Mouse (Mus musculus): ENCODE measurements around the gene Zfp57. TPM values are rescaled to one million over a fixed set of nuclear protein-coding genes. Genes with fewer than 3 reads are reported as not detected.
A peak's percentile ranks its signal among the peaks of the same experiment; 100 is the strongest.
"Not testable (repeated sequence)": the region's sequence is repeated elsewhere in the genome, so short reads cannot be mapped to it uniquely, and the experiment has no call there.

Gene Zfp57
- 1 to 10 TPM; 2.5 to 3.5 TPM for total RNA-seq (2021)
- long read RNA-seq, experiment 1, partial matches to known transcripts = 1 of 2 reads
- long read RNA-seq, experiment 1, other reads (novel, unspliced or antisense) = 0 of 2 reads
- long read RNA-seq, experiment 2 = 0 reads

DNA sequence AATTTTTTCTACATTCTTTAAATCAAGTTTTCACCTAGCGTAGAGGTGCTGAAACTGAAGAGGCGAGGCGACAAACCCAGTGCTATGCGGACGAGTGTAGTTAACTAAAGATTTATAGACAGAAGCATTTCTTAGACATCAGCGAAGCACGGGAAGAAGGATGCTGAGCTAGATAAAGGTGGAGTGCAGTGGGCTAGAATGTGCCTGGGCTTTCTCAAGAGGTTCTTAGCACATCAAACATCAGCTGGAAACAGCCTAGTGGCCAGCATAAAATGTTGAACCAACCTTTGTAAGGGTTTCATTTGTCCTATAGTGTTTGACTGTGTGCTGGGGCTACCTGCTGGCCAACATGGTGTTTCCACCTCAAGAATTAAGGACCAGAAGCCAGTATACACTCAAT is at the start of gene Zfp57:
Gene Zfp57, plus strand, starts transcription at position 301 of the 400 bp plus-strand sequence.
- no peak for DNase-seq (ENCODE audit: low spot score in 2 of 2)

DNA sequence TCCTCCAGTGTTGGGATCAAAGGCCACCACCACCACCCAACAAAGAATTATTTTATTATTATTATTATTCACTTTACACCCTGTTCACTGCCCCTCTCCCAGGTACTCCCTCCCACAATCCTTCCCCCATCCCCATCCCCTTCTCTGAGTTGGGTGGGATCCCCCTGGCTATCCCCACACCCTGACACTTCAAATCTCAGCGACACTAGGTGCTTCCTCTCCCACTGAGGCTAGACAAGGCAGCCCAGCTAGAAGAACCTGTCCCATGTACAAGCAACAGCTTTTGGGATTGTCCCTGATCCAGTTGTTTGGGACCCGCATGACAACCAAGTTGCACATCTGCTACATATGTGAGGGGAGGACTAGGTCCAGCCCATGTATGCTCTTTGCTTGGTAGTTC is 48.3 kb upstream of the Zfp57 start:
- DNase-seq (ENCODE audit: low spot score in 2 of 2) = no peak

DNA sequence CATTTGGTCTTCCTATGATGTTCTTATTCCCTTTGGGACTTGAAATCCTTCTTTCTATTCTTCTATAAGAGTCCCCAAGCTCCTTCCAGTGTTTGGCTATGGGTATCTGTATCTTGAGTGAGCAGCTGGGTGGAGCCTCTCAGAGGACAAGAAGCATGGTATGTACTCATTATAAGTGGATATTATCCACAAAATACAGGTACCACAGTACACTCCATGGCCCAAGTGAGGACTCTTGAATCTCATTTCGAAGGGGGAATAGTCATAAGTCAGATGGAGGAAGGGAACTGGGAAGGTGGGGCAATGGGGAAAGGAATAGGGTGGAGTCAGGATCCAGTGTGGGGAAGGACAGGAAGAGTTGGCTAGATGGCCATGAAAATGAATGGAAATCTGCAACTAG is 47.9 kb upstream of the Zfp57 start:
- no peak for DNase-seq (ENCODE audit: low spot score in 2 of 2)

DNA sequence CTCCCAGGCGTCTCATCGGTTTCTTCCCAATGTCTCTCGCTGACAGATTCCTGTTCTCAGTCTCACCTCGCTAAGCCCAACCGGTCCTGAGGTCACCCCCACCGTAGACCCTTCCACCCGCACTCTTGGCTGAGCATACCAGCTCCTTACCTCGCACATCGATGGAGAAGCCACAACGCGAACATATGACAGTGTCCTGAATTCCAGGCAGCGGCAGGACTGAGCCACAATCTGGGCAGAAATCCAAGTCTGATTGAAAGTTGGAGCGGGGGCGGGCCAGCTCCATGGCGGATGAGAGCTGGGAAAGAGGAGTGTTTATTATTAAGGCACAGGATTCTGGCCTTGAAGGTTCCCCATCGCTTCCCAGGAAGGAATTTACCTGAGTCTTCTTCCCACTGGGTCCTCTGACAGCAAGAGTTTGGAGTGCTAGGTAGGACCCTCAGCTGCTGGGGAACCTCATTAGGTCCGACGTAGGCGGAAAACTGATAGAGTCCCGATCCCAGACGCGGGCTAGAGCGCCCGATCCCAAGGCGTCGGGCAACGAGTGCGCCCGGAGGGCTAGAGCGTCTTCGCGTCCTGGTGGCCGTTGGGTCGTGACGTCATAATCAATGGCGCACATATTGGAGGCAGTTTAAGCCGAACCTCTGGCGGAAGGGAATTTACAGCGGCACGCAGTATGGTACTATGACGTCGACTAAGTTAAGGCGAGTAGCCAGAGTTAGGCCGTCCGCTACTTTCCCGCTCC is 42.8 kb upstream of the Zfp57 start, which contains the start of the genes Znrd1 and Znrd1as:
Gene Znrd1, minus strand, starts transcription at position 561 of the 745 bp plus-strand sequence.
Gene Znrd1as, plus strand, starts transcription at position 594 of the 745 bp plus-strand sequence.
- DNase-seq (ENCODE audit: low spot score in 2 of 2) = peak; percentile 83 to 88

DNA sequence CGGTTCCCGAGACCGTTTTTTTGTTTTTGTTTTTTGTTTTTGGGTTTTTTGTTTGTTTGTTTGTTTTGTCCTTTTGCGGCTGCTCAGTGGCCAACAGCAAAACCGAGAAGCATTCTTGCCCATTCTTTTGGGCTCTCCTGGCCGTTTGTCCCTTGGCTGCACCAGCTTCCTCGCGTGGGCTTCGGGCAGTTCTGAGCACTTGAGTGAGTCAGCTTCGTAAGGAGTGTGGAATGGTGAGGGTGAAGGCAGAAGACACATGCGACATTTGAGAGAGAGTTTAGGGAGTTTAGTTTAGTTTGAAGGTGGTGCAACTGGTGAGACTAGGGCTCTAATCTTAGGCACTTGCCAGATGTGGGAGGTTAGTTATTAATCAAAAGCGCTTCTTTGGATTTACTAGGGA is 42.1 kb upstream of the Zfp57 start:
- DNase-seq (ENCODE audit: low spot score in 2 of 2) = no peak

DNA sequence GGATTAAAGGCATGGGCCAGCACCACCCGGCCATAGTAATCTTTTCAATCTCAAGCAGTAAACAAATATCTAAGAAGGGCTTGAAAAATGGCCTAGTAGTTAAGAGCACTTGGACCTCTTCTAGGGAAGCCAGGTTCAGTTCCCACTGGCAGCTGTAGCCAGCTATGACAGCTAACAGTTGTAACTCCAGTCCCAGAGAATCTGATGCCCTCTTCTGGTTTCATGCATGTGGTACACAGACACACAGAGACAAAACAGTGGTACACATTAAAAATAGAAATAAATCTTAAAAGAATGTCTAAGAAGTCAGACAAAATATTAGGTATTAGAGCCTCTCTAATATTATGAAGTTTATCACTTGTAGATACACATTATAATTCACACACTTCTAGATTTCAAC is 39.8 kb upstream of the Zfp57 start:
- no peak for DNase-seq (ENCODE audit: low spot score in 2 of 2)

DNA sequence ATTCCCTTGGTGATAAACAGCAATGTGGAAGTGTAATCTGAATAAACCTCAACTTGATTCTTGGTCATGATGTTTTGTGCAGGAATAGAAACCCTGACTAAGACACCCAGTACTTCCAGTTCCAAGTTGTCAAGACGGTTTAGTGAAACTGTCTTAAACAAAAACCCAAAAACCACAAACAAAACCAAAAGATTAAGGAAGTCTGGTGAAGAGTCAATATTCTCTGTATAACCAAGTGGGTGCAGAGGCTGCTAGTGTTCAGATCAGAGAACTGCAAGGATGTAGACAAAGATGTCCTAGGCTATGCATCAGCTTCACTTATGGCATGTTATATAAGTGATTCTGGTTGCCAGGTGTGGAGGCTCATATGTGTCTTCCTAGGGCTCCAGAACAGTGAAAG is 34.1 kb upstream of the Zfp57 start:
- DNase-seq (ENCODE audit: low spot score in 2 of 2) = no peak

DNA sequence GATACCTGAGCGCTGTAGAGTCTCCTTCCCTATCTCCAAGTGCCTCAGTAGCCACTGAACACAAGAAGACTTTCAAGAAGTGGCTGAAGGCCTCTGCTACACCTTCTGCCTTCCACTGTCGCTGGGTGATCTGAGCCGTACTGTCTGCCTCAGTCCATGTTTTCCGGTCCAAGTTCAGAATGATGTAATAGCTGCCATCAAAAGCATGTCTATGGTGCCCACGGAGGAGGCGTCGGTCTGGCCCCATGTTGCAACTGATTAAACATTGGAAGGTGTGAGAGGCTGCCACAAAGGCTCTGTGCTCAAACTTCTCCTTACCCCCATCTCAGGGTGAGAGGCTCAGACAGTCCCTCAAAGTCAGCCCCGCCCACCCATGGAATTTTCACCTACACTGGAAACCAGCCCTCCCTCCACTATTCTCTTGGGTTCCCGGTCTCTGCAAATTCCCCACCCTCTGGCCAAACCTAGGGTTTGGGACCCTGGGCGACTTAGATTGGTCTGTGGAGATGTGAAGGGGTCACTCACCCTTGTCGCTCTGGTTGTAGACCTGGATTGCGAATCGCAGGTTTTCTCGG is 30.6 kb upstream of the Zfp57 start:
- no peak for DNase-seq (ENCODE audit: low spot score in 2 of 2)

DNA sequence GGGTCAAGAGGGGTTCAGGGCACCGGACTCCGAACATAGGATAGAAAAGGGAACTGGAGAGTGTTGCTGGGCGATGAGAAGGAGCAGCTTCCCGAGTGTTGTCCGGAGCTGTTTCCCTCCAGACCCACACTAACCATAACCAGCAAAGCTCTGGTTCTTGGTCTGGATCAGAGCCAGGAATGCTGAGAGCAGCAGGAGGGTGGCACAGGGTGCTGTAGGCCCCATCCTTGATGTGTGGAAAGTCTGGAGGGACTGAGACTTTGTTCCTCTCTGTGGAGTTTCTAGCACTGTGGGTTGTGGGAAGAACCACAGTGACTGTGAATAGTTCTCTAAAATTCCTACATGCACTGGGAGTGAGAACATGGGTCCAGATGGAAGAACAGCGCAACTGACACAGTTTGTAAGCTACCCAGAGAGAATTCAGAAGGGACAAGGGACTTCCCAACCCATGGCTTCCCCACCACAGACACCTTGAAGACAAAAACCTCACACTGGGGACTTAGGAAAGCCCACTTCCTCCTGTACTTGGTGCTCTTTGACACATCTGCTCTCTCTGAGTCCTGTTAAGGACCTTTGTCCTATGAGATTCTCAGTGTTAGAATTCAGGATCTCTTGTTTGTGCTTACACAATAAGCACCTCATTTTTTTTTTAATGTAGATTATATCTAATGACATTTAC is 29.7 kb upstream of the Zfp57 start:
- no peak for DNase-seq (ENCODE audit: low spot score in 2 of 2)

DNA sequence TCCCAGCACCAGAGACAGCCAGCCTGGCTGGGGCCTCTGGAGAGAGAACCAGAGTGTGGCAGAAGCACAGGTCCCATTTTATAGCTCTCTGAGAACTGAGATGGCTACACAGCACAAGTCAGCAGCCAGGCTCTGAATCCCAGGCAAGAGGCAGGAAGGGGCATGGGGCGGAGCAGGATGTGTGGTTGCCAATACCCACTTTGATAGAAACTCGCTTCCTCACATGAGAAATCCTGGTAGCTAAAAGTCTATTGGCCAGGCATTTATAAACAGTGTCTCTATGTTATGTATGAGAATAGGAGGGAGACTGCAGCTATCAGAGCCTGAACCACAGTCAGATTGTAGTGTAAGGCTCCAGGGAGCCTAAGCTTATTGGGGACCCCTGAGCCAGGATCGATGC is 28.2 kb upstream of the Zfp57 start:
- no peak for DNase-seq (ENCODE audit: low spot score in 2 of 2)

DNA sequence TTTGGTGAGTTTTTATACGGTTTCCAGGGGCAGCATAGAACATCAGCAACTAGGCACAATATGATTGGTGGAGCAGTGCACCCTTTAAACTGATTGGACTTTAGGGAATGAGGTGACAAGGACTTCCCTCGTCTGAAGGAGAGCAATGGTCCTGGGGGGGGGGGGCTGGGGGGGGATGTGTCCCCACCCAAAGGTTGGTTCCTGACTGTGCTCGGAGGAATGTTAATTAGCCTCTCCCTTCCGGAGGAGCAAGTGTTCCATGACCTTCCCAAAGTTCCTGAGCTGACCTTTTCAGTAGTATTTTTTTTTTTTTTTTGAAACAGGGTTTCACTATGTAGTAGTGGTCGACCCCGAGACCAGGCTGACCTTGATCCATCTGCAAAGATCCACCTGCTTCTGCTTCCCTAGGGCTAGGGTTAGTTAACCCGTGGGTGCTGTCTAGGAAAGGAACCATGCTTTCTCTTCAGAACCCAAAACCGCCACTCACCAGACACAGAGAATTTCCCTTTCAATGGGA is 27.6 kb upstream of the Zfp57 start:
- no peak for DNase-seq (ENCODE audit: low spot score in 2 of 2)

DNA sequence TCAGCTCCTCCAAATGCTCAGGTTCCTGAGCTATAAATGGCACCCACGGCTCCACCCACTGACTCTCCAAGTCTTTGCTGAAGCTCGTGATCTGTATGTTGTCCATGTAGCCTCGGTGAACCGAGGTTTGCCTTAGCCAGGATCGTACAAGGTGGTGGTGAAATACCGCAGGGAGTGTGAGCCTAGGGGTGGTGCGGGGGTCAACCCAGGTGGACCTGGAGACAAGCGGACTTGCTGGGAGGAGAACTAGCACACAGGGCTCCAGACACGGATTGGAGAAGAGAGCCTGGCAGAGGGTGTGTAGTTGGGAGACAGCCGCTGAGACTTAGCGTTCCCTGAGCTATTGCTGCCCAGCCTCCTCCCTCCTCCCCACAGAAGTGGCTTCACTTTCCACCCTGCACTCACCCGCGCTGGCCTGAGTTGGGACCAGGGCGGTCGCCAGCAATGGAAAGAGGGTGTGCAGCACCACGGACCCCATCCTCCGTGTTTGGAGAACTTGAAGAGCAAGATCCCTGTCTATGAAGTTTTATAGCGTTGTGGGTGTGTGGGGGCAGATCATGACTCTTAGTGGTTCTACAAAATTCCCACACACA is 19.6 kb upstream of the Zfp57 start, which contains the start of gene 2410137M14Rik:
Gene 2410137M14Rik, minus strand, starts transcription at position 17 of the 593 bp plus-strand sequence.
- no peak for DNase-seq (ENCODE audit: low spot score in 2 of 2)

DNA sequence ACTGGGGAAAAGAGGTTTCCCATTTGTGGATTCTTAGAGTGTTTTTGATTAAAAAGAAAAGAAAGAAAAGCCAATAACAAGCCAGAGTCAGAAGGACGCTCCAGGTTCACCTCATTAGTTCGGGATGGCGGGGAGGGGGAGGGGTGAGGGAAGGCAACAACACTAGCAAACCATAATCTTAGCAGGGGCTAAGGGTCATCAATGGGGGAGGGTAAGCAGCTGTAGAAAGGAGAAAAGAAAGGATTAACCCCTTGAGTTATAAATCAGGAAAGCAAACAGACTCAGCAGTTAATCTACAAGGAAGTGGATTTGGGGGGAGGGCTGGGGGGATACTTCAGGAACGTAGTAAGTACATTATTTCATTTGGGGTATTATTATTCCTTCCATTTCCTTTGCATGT is 19.1 kb upstream of the Zfp57 start:
- DNase-seq (ENCODE audit: low spot score in 2 of 2) = no peak

DNA sequence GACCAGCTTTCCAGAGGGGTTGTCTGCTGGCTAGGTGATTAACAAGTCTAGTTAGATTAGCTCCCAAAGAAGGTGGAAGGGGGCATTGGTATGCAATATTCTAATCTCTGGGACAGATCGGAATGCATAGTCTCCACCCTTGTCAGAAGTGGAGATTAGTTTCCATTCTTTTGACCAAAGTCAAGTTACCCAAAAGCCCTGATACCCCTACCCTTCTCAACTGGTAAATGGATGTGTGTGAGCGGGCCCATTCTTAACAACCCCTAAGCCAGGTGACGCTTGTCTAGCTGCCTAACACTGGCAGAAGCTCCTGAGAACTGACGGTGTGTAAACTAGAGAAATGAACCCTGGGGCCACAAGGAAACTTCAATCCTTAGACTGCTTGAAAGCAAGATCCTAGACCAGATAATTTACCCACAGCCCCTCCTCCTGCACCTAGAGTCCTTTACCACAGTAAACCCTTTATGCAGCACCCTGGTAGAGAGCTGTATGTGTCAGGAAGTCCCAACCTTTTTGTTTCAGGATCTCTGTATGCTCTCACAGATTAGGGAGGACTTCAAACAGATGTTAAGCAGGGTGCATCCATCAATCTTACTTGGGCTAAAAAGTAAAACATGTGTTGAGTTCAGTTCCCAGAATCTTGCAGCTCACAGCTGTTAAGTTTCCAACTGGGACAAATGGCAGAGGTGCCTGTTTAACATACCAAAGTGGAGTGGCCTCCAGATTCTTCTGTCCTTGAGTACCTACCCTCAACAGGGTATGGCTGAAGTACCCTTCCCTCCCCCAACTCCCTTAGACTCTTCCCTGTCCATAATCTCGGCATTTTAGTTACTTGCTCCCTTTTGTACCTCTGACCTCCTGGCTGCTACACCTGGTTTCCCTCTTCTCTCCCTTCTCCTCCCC is 18.5 kb upstream of the Zfp57 start:
- no peak for DNase-seq (ENCODE audit: low spot score in 2 of 2)

DNA sequence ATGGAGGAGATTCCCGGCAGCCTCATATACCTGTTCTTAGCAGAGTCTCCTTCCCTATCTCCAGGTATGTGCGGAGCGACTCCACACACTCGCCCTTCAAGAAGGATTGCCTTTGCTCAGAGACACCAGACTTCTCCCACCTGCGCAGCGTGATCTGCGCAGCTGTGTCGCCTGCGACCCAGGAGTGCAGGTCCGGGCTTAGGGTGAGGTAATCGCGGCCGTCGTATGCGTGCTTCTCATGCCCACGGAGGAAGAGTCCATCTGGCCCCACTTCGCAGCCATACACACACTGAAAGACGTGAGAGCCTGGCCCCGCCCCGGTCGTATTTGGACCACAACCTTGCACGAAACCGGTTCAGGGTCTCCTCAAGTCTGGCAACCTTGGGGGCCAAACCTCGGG is 12.5 kb upstream of the Zfp57 start:
- no peak for DNase-seq (ENCODE audit: low spot score in 2 of 2)

DNA sequence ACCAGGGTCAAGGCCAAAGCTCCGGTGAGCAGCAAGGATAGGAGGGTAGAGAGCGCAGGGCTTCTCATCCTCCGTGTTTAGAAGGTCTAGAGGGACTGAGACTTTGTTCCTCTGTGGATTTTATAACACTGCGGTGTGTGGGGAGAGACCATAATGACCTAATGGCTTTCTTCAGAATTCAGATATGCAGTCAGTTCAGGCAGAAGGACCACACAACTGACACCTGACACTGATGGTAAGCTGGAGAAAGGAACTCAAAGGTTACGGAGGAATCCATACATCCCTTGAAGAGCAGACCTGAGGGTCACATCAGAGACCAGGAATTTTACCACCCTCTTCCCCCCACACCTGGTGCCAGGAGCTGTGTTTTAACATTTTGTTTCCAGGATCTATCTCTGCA is 11.5 kb upstream of the Zfp57 start, which contains the start of gene H2-M5:
Gene H2-M5, minus strand, starts transcription at position 101 of the 400 bp plus-strand sequence.
- DNase-seq (ENCODE audit: low spot score in 2 of 2) = no peak

DNA sequence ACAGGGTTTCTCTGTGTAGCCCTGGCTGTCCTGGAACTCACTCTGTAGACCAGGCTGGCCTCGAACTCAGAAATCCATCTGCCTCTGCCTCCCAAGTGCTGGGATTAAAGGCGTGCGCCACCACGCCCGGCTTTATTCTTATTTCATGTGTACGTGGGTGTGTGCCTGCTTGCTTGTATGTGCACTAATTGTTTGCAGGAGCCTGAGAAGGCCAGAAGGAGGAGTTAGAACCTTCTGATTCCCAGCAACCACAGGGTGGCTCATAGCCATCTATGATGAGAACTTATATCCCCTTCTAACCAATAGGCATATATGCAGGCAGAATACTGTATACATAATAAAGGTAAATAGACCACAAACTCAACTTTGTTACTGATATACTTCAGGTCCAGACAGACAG is 10.3 kb upstream of the Zfp57 start:
- not testable (repeated sequence) for DNase-seq (ENCODE audit: low spot score in 2 of 2)

DNA sequence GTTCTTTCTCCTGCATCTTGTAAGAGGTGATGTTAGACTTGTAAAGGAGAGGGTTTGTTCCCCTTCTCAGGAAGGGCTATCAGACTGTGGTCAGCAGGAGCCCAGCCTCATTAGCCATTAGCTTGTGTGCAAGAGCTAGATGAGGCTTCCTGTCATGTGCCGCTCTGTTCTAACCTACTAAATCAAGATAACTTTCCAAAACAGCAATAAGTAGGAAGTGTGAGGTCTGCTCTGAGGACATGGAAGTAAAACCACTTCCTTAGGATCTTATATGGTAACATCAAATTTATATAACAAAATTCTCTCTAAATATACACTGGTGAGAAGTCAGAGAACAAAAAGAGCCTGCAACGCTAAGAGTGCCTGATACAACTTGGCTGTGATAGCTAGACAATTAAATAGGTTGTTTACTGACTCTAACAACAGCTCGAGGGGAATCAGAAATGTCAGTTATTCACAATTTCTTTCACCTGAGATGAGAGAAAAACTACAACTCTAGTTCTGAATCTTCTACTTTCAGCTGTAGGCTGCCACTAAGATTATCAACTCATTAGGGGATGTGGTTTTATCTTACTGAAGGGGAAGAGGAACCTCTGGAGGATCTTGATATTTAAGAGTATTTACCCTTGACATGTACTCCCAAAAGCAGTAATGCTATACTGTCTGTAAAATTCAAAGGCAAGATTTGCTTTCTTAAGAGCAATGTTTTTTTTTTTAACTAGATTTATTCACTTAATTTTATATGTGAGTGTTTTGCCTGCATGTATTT is 8.4 kb upstream of the Zfp57 start:
- DNase-seq (ENCODE audit: low spot score in 2 of 2) = no peak

DNA sequence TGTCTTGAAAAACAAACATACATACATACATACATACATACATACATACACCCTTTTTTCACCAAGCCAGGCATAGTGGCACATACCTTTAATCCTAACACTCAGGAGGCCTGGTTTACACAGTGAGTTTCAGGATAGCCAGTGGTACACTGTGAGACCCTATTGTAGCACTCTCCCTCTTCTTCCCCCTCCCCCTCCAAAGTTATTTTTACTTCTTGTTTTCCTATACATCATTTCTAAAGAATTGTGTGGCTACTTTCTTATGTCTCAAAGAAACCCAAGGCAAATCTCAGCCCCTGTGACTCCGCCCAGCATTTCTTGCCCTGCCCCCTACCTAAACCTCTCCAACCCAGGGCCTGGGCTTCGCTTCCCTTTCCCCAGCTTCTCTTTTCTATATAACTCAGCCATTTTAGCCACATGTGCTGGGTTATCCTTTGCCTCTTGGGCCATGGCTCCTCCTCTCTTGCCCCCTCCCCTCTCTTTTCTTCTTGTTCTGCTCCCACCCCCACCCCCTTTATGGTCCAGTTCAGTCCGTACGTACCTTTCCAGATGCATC is 7.1 kb upstream of the Zfp57 start:
- no peak for DNase-seq (ENCODE audit: low spot score in 2 of 2)

Measured in adrenal gland, adult 18-20 months (tissue).